Mouse (Mus musculus) left cerebral cortex, postnatal 25 days (tissue): Measurements from ENCODE around the gene Blvrb. TPM values are rescaled to one million over a fixed set of nuclear protein-coding genes. Genes with fewer than 3 reads are reported as not detected.
"Not testable (repeated sequence)": the region's sequence is repeated elsewhere in the genome, so short reads cannot be mapped to it uniquely, and the experiment has no call there.

ENCODE experiments used
- DNase-seq, 2 experiments: peaks; one replicate each; pipeline ENCODE4 v3.0.0; 2022; ENCODE audit warnings: low spot score in 2 of 2, mixed read lengths in 1 of 2
- intact Hi-C: fragments of 180-260 bp; cut with DNase I; formaldehyde crosslinking; loops from one replicate; pipeline ENCODE4 v1.15.1; 2025
- total RNA-seq, 2 experiments: library from RNA; stranded (reverse); gene quantifications; 2 replicates each; pipeline ENCODE4 v1.2.3; 2021

Blvrb gene
- total RNA-seq, 2 experiments from 2014 or later = 12.0 to 15.9 TPM

DNA sequence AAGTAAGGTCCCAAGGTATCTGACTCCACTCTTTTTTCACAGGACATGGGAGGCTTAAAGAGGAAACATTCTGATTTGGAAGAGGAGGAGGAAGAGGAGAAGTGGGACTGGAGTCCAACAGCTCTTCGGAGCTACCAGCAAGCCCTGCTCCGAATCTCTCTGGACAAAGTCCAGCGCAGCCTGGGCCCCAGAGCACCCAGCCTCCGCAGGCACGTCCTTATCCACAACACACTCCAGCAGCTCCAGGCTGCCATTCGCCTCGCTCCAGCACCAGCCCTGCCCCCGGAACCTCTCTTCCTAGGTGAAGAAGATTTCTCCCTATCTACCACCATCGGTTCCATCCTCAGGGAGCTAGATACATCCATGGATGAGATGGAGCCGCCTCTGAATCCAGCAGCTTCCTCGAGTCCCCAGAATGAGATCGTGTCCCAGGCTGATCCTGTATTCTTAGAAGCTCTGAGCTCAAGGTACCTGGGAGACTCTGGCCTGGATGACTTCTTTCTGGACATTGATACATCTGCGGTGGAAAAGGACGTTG lies 28.4 kb downstream of the Blvrb start:
- DNase-seq = no peak
- intact Hi-C loops = no loop called here

DNA sequence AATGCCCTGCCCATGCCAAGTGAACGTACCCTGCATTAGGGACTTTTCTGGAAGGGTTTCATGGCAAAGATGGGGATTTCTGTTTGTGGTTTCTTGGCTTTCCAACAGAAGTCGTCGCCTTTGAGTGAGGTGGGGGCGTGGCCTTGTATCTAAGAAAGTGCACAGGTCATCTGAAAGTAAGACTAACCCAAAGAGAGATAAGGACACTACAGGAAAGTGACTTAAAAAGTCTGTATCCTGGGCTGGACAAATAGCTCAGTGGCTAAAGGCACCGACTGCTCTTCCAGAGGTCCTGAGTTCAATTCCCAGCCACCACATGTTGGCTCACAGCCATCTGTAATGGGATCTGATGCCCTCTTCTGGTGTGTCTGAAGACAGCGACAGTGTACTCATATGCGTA lies 30.8 kb downstream of the Blvrb start:
- DNase-seq = no peak
- intact Hi-C loops = no loop called here

DNA sequence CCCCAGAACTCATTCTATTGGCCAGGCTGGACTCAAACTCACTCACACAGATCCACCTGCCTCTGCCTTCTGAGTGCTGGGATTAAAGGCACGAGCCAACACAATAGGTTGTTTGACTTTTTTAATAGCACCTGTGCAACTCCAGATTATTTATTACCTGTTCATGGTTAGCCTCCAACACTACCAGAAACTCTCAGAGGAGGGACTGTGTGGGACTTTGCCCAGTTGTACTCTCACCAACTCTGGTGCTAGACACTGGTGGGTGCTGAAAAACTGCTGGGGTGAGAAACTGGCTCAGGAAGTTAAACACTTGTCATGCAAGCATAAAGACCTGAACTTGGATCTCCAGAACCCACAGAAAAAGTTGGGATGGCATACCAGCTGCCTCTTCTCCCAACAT lies 32.0 kb downstream of the Blvrb start:
- no peak for DNase-seq
- intact Hi-C loops = no loop called here

DNA sequence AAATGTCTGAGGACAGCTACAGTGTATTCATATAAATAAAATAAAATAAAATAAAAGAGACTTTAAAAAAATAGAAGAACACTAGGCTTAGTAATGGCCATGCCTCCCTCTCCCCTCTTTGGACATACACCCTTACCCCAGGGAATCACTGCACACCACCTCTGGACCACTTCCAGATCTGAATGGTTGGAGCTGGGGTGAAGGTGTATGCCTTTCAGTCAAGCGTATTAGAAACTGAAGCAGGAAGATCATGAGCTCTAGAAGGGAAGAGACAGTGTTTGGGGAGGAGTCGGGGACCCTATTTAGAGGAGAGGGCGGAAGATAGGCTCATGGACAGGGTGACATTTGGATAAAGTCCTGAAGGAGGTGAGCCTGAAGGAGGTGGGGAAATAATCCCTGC lies 32.7 kb downstream of the Blvrb start:
- DNase-seq = no peak
- intact Hi-C loops = no loop called here

DNA sequence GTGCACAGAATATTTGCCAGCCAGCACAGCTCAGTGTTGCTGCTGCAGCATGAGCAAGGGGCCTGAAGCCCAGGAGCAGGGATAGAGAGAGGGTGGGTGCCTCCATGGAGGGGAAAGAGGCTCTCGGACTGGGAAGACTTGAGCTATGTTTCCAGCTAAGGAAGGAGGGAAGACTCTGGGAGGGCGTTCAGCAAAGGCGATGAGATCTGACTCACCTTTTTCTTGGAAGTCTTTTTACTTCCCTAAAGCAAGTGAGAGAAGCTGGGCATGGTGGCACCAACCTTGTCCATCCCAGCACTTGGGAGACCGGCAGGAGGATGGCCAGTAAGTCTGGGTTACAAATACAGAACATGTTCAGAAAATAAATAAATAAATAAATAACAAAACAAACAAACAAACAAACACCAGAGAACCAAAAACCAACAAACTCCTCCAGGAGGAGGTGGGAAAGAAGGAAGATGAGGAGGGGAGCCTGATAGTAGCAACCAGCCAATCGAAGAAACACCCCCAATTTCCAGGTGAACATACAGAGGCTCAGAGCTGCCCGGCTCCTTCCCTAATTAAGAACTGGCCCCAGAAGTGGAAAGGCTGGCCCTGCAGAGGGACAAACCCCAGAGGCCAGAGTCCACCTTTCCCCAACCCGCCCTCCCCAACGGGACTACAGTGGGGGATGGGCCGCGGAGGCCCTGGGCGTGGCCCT lies 33.3 kb downstream of the Blvrb start:
- intact Hi-C loops = no loop called here
- no peak for DNase-seq

DNA sequence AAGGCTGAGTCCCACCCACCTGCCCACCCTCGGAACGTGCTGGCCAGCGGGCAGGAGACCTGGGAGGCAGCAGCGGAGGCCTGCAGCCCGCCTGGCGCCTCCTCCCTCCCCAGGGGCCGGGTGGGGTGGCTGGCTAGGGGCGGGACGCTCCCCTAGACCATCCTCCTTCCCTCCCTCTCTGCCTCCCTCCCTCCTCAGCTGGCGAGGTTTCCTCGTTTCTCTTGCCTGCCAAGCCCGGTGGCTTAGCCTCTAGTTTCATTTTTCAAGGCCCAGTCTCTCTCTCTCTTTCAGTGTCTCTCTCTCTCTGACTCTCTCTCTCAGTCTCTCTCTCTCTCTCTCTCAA lies 33.8 kb downstream of the Blvrb start:
- peak; percentile 57 to 78 for DNase-seq
- intact Hi-C loops = no loop called here

DNA sequence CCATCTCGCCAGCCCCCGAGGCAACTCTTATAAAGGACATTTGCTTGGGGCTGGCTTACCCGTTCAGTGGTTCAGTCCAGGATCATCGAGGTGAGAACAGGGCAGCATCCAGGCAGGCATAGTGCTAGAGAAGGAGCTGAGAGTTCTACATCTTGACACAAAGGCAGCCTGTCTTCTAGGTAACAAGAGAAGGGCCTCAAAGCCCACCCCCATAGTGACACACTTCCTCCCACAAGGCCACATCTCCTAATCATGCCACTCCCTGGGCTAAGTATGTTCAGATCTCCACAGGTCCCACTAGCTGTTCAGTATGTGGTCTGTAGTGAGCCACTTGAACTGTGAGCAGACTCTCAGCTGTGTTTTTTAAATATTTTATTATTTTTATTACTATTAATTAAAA lies 36.1 kb downstream of the Blvrb start:
- intact Hi-C loops = no loop called here
- no peak for DNase-seq

DNA sequence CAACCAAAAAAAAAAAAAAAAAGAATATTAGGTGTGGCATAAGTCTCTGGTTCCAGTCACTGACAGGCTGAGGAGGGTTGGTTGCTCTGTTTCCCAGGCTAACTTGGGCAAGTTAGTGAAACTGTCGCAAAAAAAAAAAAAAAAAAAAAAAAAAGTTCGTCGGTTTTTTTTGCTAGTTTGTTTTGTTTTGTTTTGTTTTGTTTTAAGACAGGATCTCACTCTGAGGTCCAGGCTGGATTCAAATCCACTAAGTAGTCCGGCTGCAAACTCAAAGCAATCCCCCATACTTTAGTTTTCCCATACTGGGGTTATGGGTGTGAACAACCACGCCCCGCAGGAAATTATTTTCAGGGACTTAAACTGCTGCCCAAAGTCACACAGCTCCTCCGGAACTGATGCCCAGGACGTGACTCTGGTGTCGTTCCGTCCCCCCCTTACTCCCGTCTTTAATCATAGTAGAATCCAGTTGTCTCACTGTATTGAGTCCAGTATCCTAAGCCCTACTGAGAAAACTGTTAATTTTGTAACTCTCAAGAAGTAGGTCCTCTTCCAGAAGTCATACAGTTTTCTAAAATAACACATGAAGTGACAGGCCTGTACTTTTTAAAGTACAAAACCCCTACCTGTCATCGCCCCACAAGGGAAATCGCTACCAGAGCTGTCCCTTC lies 38.5 kb downstream of the Blvrb start:
- DNase-seq = no peak
- intact Hi-C loops = loop anchor here (2.0 to 5.0 kb wide), 2 partner anchors 37 to 149 kb away; partner anchors contain the start of gene Ltbp4

DNA sequence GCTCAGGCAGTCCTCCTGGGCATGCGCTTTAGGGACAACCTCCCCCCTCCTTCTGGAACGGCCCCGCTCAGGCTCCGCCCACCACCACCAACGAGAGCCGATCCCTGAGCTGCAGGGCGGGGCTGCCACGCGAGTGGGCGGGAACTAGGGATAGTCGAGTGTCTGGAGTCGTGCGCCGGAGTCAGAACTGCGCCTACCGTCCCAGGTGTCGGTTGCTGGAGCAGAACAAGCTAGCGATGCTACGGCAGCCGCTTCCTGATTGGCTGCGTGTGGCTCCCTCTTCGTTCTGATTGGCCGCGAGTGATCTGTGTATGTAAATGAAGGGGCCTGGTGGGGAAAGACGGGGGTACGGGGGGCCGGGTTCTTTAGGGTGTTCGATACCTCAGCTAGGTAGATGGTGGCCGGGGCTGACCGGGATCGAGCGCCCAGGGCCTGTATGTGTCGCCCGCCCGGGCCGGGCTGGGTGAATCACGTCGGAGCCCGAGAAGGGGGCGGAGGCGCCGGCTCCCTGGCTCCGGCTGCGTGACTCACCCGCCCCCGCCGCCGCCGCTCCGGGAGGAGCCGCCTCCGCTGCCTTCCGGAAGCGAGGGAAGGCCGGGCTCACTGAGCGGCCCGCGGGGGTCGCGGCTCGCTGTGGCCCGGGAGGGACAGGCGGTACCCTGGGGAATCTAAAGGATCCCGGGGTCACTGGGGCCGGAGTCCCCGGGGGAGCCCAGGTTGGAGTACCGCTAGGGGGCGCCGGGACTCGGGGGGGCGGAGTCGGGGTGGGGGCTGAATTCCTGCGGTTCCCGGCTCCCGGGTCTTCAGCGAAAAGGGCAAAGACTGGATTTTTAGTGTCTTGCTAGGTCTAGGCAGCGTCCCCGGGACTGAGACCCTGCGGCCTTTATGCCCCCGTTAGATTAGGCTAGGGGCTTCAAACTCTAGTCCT lies 39.3 kb downstream of the Blvrb start, which contains the start of gene Sertad1:
Gene Sertad1, plus strand, starts transcription at position 141 of the 928 bp plus-strand sequence.
- DNase-seq = peak; percentile 99 to 100
- intact Hi-C loops = loop anchor here (2.0 to 5.0 kb wide), 2 partner anchors 38 to 150 kb away; partner anchors contain the start of gene Ltbp4

DNA sequence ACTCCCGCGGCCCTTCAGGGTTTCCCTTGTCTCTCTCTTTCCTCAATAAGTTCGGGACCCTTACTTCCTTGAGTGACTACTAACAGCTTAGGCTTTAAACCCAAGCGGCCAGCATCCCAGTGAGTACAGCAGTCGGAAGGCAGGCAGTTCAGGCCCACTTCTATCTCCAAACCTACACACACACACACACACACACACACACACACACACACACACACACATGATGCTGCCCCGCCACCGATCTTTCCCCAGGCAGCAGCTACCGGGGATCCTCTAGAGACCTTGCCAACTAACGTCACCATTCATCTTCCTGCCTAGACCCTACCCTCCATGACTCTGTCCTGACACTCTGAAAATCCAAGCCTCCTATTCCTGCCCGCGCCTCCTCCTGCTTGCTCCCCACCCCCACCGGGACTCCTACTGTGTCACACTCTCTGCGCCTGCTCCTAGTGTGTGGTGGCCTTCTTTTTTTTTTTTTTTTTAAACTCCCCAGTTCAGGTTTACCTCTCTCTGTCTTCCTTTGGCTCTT lies 40.0 kb downstream of the Blvrb start:
- DNase-seq = peak; percentile 52 to 79
- intact Hi-C loops = loop anchor here (2.0 to 5.0 kb wide), 2 partner anchors 39 to 151 kb away; partner anchors contain the start of gene Ltbp4

DNA sequence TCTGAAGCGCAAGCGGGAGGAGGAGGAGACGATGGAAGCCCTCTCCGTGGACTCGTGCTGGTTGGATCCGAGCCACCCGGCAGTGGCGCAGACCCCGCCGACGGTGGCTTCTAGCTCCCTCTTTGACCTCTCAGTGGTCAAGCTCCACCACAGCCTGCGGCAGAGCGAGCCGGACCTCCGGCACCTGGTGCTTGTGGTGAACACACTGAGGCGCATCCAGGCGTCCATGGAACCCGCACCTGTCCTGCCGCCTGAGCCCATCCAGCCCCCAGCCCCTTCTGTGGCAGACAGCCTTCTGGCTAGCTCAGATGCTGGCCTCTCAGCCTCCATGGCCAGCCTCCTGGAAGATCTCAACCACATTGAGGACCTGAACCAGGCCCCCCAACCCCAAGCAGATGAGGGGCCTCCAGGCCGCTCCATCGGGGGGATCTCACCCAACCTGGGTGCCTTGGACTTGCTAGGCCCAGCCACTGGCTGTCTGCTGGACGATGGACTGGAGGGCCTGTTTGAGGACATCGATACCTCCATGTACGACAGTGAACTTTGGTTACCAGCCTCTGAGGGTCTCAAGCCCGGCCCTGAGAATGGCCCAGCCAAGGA lies 41.6 kb downstream of the Blvrb start:
- intact Hi-C loops = loop anchor here (5.0 kb wide), 1 partner anchor 152 kb away; the partner anchor contains the start of gene Ltbp4

DNA sequence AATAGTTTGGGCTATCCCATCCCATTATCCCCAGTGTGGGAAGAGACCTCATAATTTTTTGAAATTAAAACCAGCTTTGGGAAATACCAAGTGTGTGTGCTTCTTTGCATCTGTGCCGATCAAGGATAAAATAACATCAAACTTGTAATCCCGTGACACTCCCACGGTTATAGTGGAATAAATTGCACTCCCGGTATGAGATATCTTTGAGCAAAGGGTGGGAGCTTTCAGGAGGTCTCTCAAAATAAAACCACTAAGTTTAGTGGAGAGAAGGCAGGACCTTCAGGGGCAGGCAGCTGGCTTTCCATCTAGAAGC lies 42.4 kb downstream of the Blvrb start:
- intact Hi-C loops = no loop called here
- DNase-seq = peak in 1 of 2 experiments; percentile 69

More for the DNA sequence above, 41.6 kb downstream of the Blvrb start:
- no peak for DNase-seq

DNA sequence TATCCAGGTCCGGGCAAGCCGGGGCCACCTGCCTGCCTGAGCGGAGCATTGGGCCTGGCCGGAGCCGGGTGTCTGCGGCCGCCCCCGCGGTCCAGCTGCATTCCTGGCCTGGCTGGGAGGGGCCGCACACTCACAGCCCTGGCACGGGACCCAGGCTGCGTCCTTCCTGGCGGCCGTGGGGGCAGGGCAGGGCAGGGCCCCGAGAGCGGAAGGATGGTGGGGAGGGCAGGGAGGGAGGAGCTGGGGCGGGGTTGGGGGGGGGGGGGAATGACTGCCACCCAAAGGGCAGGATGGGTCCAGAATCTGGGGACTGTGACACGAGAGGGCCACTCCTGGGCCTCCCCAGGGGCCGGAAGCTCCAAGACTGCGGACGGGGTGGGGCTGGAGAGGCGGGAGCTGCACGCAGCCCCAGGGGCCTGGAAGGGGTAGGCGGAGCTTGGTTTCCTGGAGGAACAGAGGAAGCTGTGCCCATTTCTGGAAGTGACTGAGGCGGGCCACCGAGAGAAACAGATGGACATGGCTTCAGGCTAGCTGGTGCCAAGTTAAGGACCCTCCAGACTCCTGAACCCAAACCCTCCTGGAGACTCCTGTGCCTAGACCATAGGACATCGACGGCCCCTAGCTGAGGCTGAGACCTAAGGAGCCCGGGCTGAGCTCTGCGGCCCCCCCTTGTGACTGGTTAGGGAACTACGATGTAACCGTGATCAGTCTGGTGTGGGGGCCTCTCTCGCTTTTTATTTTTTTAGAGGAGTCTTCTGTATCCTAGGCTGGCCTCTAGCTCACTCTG lies 43.0 kb downstream of the Blvrb start:
- intact Hi-C loops = no loop called here
- DNase-seq = peak; percentile 84 to 88

DNA sequence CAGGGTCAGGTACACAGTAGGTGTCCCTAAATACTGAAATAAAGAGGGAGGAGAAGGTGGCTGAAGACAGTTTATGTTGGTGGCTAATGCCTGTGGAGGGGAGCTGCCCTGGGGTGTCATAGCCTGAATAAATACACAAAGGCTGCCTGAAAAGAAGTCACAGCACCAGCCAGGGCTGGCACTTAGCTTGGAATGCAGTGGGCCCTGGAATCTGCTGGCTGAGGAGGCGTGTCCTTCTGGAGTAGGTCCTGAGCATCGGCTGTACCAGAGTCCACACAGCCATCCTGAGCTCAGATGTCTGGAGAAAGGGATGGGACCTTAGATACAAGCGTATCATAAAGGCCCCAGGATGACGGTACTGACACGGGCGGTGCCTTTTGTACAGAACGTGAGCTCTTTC lies 44.1 kb downstream of the Blvrb start:
- DNase-seq = no peak
- intact Hi-C loops = no loop called here

DNA sequence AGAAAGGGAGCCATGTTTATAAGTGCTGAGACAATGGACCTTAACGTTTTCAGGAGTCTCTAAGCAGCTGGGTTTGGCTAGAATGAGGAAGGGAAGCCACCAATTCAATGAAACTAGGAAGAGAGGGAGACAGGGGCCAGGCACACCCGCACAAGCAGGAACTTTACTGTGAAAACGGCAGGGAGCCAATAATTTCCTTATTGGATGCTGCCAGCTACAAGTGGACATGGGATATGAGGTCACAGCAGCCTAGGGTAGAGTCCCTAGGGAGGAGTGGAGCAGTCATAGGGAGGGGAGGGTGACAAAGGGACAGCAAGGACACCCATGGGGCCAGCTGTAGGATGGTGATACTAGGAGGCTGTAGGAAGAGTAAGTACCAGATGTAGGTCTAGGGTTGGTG lies 45.2 kb downstream of the Blvrb start:
- intact Hi-C loops = no loop called here
- no peak for DNase-seq

DNA sequence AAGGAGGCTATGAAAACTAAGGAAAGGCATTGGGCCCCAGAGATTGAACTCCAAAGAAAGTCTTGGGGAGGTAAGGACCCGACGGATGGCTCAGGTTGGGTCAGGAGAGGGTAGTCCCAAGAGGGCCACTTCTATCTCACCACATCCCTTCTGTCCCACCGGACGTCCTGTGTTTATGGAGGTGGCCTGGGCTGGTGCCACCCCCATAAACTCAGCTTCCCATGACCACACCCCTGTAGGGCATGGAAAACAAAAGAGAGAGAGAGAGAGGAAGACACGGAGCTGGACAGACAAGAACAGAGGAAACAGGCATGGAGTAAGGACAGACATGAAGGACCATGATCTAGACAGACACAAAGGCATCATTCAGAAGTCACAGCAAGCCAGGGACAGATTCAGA lies 45.7 kb downstream of the Blvrb start:
- no peak for DNase-seq
- intact Hi-C loops = no loop called here

DNA sequence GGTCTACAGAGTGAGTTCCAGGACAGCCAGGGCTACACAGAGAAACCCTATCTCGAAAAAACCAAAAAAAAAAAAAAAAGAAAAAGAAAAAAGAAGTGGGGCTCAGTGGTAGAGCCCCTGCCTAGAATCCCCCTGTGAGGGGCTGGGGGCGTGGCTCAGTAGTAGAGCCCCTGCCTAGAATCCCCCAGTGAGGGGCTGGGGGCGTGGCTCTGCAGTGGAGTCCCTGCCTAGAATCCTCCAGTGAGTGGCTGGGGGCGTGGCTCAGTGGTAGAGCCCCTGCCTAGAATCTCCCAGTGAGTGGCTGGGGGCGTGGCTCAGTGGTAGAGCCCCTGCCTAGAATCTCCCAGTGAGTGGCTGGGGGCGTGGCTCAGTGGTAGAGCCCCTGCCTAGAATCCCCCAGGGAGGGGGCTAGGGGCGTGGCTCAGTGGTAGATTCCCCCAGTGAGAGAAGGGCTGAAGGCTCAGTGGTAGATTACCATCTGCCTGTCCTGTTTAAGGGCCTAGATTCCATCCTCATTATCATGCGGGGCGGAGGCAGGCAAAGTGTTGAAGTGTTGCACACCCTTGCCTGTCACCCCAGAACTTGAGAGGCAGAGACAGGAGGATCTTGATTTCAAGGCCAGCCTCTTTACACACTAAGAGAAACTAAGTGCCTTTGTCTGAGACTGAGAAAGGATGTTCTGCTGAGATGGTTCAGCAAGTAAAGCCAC lies 47.0 kb downstream of the Blvrb start:
- DNase-seq, intact Hi-C loops: not testable (repeated sequence)

DNA sequence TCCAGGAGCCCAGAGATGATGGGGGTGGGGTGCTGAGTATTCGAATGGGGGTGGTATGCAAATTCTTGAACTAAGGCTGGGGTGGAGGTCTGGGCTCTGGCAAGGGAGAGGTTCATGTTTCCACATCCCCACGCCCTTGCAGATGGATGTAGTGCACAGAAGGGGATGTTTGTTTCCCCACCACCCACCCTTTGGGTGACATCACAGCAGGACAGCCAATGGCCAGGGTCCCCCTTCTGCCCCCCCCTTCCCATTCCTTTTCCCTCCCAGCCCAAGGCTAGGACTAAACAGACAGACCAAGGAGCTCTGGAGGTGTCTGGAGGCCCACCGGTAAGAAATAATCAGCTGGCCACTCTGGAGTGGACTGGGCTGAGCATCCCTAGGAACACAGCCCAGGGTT lies 51.3 kb downstream of the Blvrb start, which contains the start of gene Prx:
Gene Prx, plus strand, starts transcription at position 289 of the 400 bp plus-strand sequence.
- no peak for DNase-seq

More for the DNA sequence above, 51.3 kb downstream of the Blvrb start, which contains the start of gene Prx:
- intact Hi-C loops = no loop called here
